Comparison of ENCODE assay signal across 9 mouse cellular contexts in the genomic region with DNA sequence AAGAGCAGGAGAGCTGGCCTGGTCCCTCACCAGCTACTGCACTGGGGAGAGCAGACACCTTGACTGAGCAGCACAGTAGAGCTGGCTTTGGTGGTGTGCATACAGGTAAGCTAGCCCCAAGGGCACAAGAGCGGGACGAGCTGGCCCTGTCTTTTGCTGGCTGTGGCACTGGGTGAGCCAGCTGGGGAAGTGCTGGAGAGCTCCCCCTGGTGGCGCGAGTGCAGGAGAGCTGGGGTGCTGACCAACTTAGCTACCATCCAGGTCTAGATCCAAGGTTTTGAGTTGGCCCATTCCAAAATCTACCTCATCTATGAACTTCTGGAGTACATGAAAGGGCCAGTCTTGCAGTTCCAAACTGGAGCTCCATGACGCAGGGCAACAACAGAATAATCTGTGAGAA. TPM values are rescaled to one million over a fixed set of nuclear protein-coding genes. Genes with fewer than 3 reads are reported as not detected.
DNase-seq lines count a peak whose midpoint lies in the region; ATAC-seq and TF ChIP-seq lines count a peak whose summit lies in the region.
"Had no signal": no experiment of that assay in that cellular context is flagged by ENCODE, and none has a peak within 500 bp of the region (broad histone marks: within the 10 kb centered on the region; RNA-seq: fewer than 3 reads in every experiment).

No protein-coding gene starts in this region.

- no peak overlapping the region for H3K4me2 ChIP-seq in forebrain, embryonic 11.5 days (ENCODE audit: low read depth, low read length, severe bottlenecking)
- no peak overlapping the region for H3K4me2 ChIP-seq in forebrain, embryonic 14.5 days (ENCODE audit: low read length)
- H3K4me2 ChIP-seq in stomach, embryonic 15.5 days = no peak overlapping the region

- ATAC-seq in forebrain, embryonic 11.5 days (replicated peaks; ENCODE audit: low FRiP score) = no peak
- ATAC-seq in forebrain, embryonic 14.5 days = no peak
- ATAC-seq in stomach, embryonic 15.5 days (ENCODE audit: insufficient read depth, low FRiP score, low read depth) = 0 out of 2 replicates have a peak, but pooled peaks have one; percentile 31

- H3K9me3 ChIP-seq in forebrain, embryonic 11.5 days (ENCODE audit: control insufficient read depth, low read length) = no peaks in the 10 kb centered on the region
- H3K9me3 ChIP-seq in forebrain, embryonic 14.5 days (replicated peaks; ENCODE audit: control insufficient read depth, low read length) = no peaks in the 10 kb centered on the region
- no peaks in the 10 kb centered on the region for H3K9me3 ChIP-seq in E14TG2a.4 (ENCODE audit: low read length)
- no peaks in the 10 kb centered on the region for H3K9me3 ChIP-seq in stomach, embryonic 15.5 days

- peak; percentile 78 for DNase-seq in forebrain, embryonic 11.5 days (ENCODE audit: low spot score)
- no peak for DNase-seq in forebrain, embryonic 14.5 days (ENCODE audit: low spot score)
- DNase-seq in c-Kit-positive CD71-negative TER-119-negative erythroid progenitor cells, embryonic 14.5 days (ENCODE audit: low read depth) = peak; percentile 52
- peak; percentile 38 for DNase-seq in gastrocnemius, adult 18-20 months (ENCODE audit: low spot score)
- peak; percentile 48 to 86 for DNase-seq in kidney, postnatal 36 days
- DNase-seq in lung, postnatal 4 days = peak; percentile 65 to 71

- peak; percentile 86 for TF ChIP-seq CTCF in E14TG2a.4 (conservative IDR thresholded peaks at IDR 0.05; ENCODE audit: low read length)

- no peaks in the 10 kb centered on the region for H3K36me3 ChIP-seq in forebrain, embryonic 11.5 days (ENCODE audit: control insufficient read depth, insufficient read depth, low read length)
- no peaks in the 10 kb centered on the region for H3K36me3 ChIP-seq in forebrain, embryonic 14.5 days (ENCODE audit: control insufficient read depth, insufficient read depth, low read length)
- H3K36me3 ChIP-seq in E14TG2a.4 (ENCODE audit: insufficient read depth, low read length) = no peaks in the 10 kb centered on the region
- H3K36me3 ChIP-seq in stomach, embryonic 15.5 days = no peaks in the 10 kb centered on the region

- 27% methylated on average over 5 of the region's 5 CpGs for WGBS in forebrain, embryonic 11.5 days
- WGBS in forebrain, embryonic 14.5 days = 23% methylated on average over 5 of the region's 5 CpGs
- 44% methylated on average over 5 of the region's 5 CpGs for WGBS in stomach, embryonic 15.5 days

- H3K9ac ChIP-seq in forebrain, embryonic 11.5 days (ENCODE audit: low read length) = no peak overlapping the region
- no peak overlapping the region for H3K9ac ChIP-seq in forebrain, embryonic 14.5 days (ENCODE audit: low read length)
- H3K9ac ChIP-seq in stomach, embryonic 15.5 days = no peak overlapping the region

- no peaks in the 10 kb centered on the region for H3K4me1 ChIP-seq in forebrain, embryonic 11.5 days (replicated peaks; ENCODE audit: control insufficient read depth, insufficient read depth, low read length)
- no peaks in the 10 kb centered on the region; the same call in 1 of the 2 replicates for H3K4me1 ChIP-seq in forebrain, embryonic 14.5 days (ENCODE audit: control insufficient read depth, insufficient read depth, low read length)
- H3K4me1 ChIP-seq in E14TG2a.4 (replicated peaks; ENCODE audit: low read depth, low read length) = peaks cover 25% of the 10 kb centered on the region
- H3K4me1 ChIP-seq in stomach, embryonic 15.5 days = no peaks in the 10 kb centered on the region

- H3K27me3 ChIP-seq in forebrain, embryonic 11.5 days (ENCODE audit: control insufficient read depth, insufficient read depth, low read length) = no peaks in the 10 kb centered on the region
- H3K27me3 ChIP-seq in forebrain, embryonic 14.5 days (replicated peaks; ENCODE audit: control insufficient read depth, insufficient read depth, low read length) = no peaks in the 10 kb centered on the region
- no peaks in the 10 kb centered on the region for H3K27me3 ChIP-seq in E14TG2a.4 (ENCODE audit: insufficient read depth, low read length)
- H3K27me3 ChIP-seq in stomach, embryonic 15.5 days (replicated peaks) = no peaks in the 10 kb centered on the region

- no peak overlapping the region for H3K27ac ChIP-seq in forebrain, embryonic 11.5 days (ENCODE audit: low read depth, low read length)
- no peak overlapping the region for H3K27ac ChIP-seq in forebrain, embryonic 14.5 days (ENCODE audit: low read depth, low read length)
- no peak overlapping the region for H3K27ac ChIP-seq in stomach, embryonic 15.5 days

- H3K4me3 ChIP-seq in forebrain, embryonic 11.5 days (ENCODE audit: low read depth, low read length) = no peak overlapping the region
- no peak overlapping the region for H3K4me3 ChIP-seq in forebrain, embryonic 14.5 days (ENCODE audit: low read depth, low read length)
- peak overlapping the region; percentile 48 for H3K4me3 ChIP-seq in E14TG2a.4 (replicated peaks; ENCODE audit: low read length)
- H3K4me3 ChIP-seq in stomach, embryonic 15.5 days (replicated peaks) = no peak overlapping the region

RNA-seq across cellular contexts. Expression of a gene that starts 7.2 kb away (rescaled TPM):
- polyA plus RNA-seq in forebrain, embryonic 11.5 days (2014; fragmentation: Nextera tagmentation; extraction: Ambion mirVana) = not detected in 2 replicates
- polyA plus RNA-seq in forebrain, embryonic 14.5 days (2014; fragmentation: Nextera tagmentation; extraction: Ambion mirVana) = not detected in 2 replicates
- total RNA-seq in gastrocnemius, adult 18-20 months (2021) = not detected
- 0.08 TPM in 1 of 2 replicates, not detected in the other for polyA plus RNA-seq in stomach, embryonic 15.5 days (2015; fragmentation: Nextera tagmentation; extraction: Ambion mirVana)
- total RNA-seq: layer of hippocampus, postnatal 36 days had no signal

RNA-seq across cellular contexts. Expression of a gene that starts 29.3 kb away (rescaled TPM):
- polyA plus RNA-seq in forebrain, embryonic 11.5 days (2014; fragmentation: Nextera tagmentation; extraction: Ambion mirVana) = not detected in 2 replicates
- polyA plus RNA-seq in forebrain, embryonic 14.5 days (2014; fragmentation: Nextera tagmentation; extraction: Ambion mirVana) = not detected in 2 replicates
- total RNA-seq in gastrocnemius, adult 18-20 months (2021) = not detected
- polyA plus RNA-seq in stomach, embryonic 15.5 days (2015; fragmentation: Nextera tagmentation; extraction: Ambion mirVana) = not detected in 2 replicates
- total RNA-seq: layer of hippocampus, postnatal 36 days had no signal
